Mouse (Mus musculus): ENCODE results near the gene Cp.

- TF ChIP-seq POLR2A (IDR thresholded peaks at IDR 0.05; ENCODE audit: extremely low read depth, insufficient read depth, low read length) = no peak
- no peak for TF ChIP-seq CTCF (IDR thresholded peaks at IDR 0.05; ENCODE audit: low read depth, low read length)
Measured at GRCm38 (mm10) chr3:20007759-20008158, 50.9 kb downstream of the Cp start.
